Mouse (Mus musculus) neural tube, embryonic 11.5 days (tissue): ENCODE measurements around the gene Hpd. TPM values are rescaled to one million over a fixed set of nuclear protein-coding genes. Genes with fewer than 3 reads are reported as not detected.

Source experiments
- ATAC-seq: fragments of 200-750 bp; cut with Nextera tagmentation; 2 replicates; pipeline ENCODE4 v1.8.0; 2017; ENCODE audit warnings: moderate number of reproducible peaks, mild to moderate bottlenecking, moderate TSS enrichment, moderate library complexity; ENCODE audit not compliant: insufficient read depth, low FRiP score, low TSS enrichment
- DNase-seq: peaks from one replicate; pipeline ENCODE4 v3.0.0-alpha.2; 2015; ENCODE audit warnings: low spot score
- H3K27ac ChIP-seq: fragments of 300-500 bp; sonication (generic); 2 replicates; pipeline ENCODE4 v1.5.1; 2014; ENCODE audit warnings: low read depth, mild to moderate bottlenecking, low read length
- H3K27me3 ChIP-seq: fragments of 300-500 bp; sonication (generic); 2 replicates; pipeline ENCODE4 v1.6.1; 2014; ENCODE audit warnings: mild to moderate bottlenecking, low read length, mixed read lengths; ENCODE audit not compliant: control insufficient read depth, insufficient read depth
- H3K36me3 ChIP-seq: fragments of 300-500 bp; sonication (generic); 2 replicates; pipeline ENCODE4 v1.6.1; 2014; ENCODE audit warnings: mild to moderate bottlenecking, low read length, moderate library complexity, mixed read lengths; ENCODE audit not compliant: control insufficient read depth, insufficient read depth
- H3K4me1 ChIP-seq: fragments of 300-500 bp; sonication (generic); 2 replicates; pipeline ENCODE4 v1.6.1; 2014; ENCODE audit warnings: low read length, mixed read lengths; ENCODE audit not compliant: control insufficient read depth, insufficient read depth
- H3K4me2 ChIP-seq: fragments of 300-500 bp; sonication (generic); 2 replicates; pipeline ENCODE4 v1.6.1; 2014; ENCODE audit warnings: low read depth, mild to moderate bottlenecking, moderate library complexity
- H3K4me3 ChIP-seq: fragments of 300-500 bp; sonication (generic); 2 replicates; pipeline ENCODE4 v1.5.1; 2014; ENCODE audit warnings: low read depth, low read length
- H3K9ac ChIP-seq: fragments of 300-500 bp; sonication (generic); 2 replicates; pipeline ENCODE4 v1.6.1; 2014; ENCODE audit warnings: mild to moderate bottlenecking, low read length
- H3K9me3 ChIP-seq: fragments of 300-500 bp; sonication (generic); 2 replicates; pipeline ENCODE4 v1.6.1; 2016; ENCODE audit warnings: low read length; ENCODE audit not compliant: control insufficient read depth
- WGBS: fragments of 180-500 bp; shearing (Covaris S2); extraction: QIAGEN DNeasy Blood & Tissue Kit; methylation state at CpG from one replicate; pipeline ENCODE4 v1.1.7; 2014; 5-methylcytosine and 5-hydroxymethylcytosine counted together
- polyA plus RNA-seq: library from polyadenylated mRNA; unstranded; fragments of >200 nt; fragmentation: Nextera tagmentation; extraction: Ambion mirVana; gene quantifications from 2 replicates; pipeline ENCODE4 v1.2.1, GENCODE M21; 2014

Hpd gene
- polyA plus RNA-seq, 1 experiment from 2014 or later, result not detected

GRCm38 (mm10) chr5:123194856-123195255 is 12.3 kb upstream of the Hpd start:
- no peaks in the 10 kb centered on the region for H3K9me3 ChIP-seq
- H3K27me3 ChIP-seq, result no peaks in the 10 kb centered on the region
- H3K36me3 ChIP-seq, result no peaks in the 10 kb centered on the region
- DNase-seq (no peak), ATAC-seq (no peak)
- no peak overlapping the region for H3K9ac ChIP-seq
- no peak overlapping the region for H3K4me3 ChIP-seq
- H3K4me2 ChIP-seq, result no peak overlapping the region
- H3K27ac ChIP-seq, result no peak overlapping the region
- no peaks in the 10 kb centered on the region for H3K4me1 ChIP-seq
- WGBS, result 90% methylated on average over 6 of the region's 6 CpGs

GRCm38 (mm10) chr5:123193436-123193835 is 10.9 kb upstream of the Hpd start:
- Histone ChIP-seq H3K4me2 (no peak overlapping the region), H3K4me3 (no peak overlapping the region), H3K9ac (no peak overlapping the region), H3K4me1 (no peaks in the 10 kb centered on the region), H3K9me3 (no peaks in the 10 kb centered on the region), H3K27me3 (no peaks in the 10 kb centered on the region), H3K27ac (no peak overlapping the region), H3K36me3 (no peaks in the 10 kb centered on the region)
- 83% methylated on average over 5 of the region's 5 CpGs for WGBS
- DNase-seq, result no peak
- no peak for ATAC-seq

- whole genome bisulfite sequencing, result 52% methylated on average over 9 of the region's 9 CpGs
- ATAC-seq, result no peak
Measured at GRCm38 (mm10) chr5:123192606-123193150, 10.2 kb upstream of the Hpd start.

GRCm38 (mm10) chr5:123191427-123191826 is 8.9 kb upstream of the Hpd start:
- H3K4me1 ChIP-seq, result no peaks in the 10 kb centered on the region
- ATAC-seq, result no peak
- H3K4me3 ChIP-seq, result no peak overlapping the region
- no peak overlapping the region for H3K4me2 ChIP-seq
- WGBS, result 86% methylated on average over 6 of the region's 6 CpGs
- no peak overlapping the region for H3K27ac ChIP-seq
- DNase-seq, result no peak
- H3K36me3 ChIP-seq, result no peaks in the 10 kb centered on the region
- no peak overlapping the region for H3K9ac ChIP-seq
- H3K27me3 ChIP-seq, result no peaks in the 10 kb centered on the region
- H3K9me3 ChIP-seq, result no peaks in the 10 kb centered on the region

More at GRCm38 (mm10) chr5:123192606-123193150, 10.2 kb upstream of the Hpd start:
- no peaks in the 10 kb centered on the region for H3K27me3 ChIP-seq
- H3K4me2 ChIP-seq, result no peak overlapping the region
- no peaks in the 10 kb centered on the region for H3K4me1 ChIP-seq
- no peaks in the 10 kb centered on the region for H3K36me3 ChIP-seq
- no peak overlapping the region for H3K9ac ChIP-seq
- H3K4me3 ChIP-seq, result no peak overlapping the region
- no peak overlapping the region for H3K27ac ChIP-seq
- no peak for DNase-seq
- no peaks in the 10 kb centered on the region for H3K9me3 ChIP-seq

GRCm38 (mm10) chr5:123190912-123191311 is 8.4 kb upstream of the Hpd start:
- ATAC-seq, result no peak
- 75% methylated on average over 3 of the region's 3 CpGs for WGBS
- no peak for DNase-seq

GRCm38 (mm10) chr5:123187306-123187705 is 4.8 kb upstream of the Hpd start:
- H3K9ac ChIP-seq, result no peak overlapping the region
- ATAC-seq, result no peak
- 93% methylated on average over 3 of the region's 3 CpGs for WGBS
- H3K4me2 ChIP-seq, result no peak overlapping the region
- no peak for DNase-seq
- H3K27ac ChIP-seq, result no peak overlapping the region
- H3K27me3 ChIP-seq, result no peaks in the 10 kb centered on the region
- no peak overlapping the region for H3K4me3 ChIP-seq
- no peaks in the 10 kb centered on the region for H3K9me3 ChIP-seq
- H3K36me3 ChIP-seq, result no peaks in the 10 kb centered on the region
- no peaks in the 10 kb centered on the region for H3K4me1 ChIP-seq

More at GRCm38 (mm10) chr5:123190912-123191311, 8.4 kb upstream of the Hpd start:
- Histone ChIP-seq H3K27ac (no peak overlapping the region), H3K4me2 (no peak overlapping the region), H3K36me3 (no peaks in the 10 kb centered on the region), H3K27me3 (no peaks in the 10 kb centered on the region), H3K4me1 (no peaks in the 10 kb centered on the region), H3K9ac (no peak overlapping the region), H3K4me3 (no peak overlapping the region), H3K9me3 (no peaks in the 10 kb centered on the region)

- Histone ChIP-seq H3K4me3 (no peak overlapping the region), H3K4me2 (no peak overlapping the region), H3K27me3 (no peaks in the 10 kb centered on the region), H3K9me3 (no peaks in the 10 kb centered on the region), H3K9ac (no peak overlapping the region), H3K27ac (no peak overlapping the region), H3K36me3 (no peaks in the 10 kb centered on the region), H3K4me1 (no peaks in the 10 kb centered on the region)
- ATAC-seq (no peak), DNase-seq (no peak)
- 89% methylated on average over 6 of the region's 6 CpGs for WGBS
Measured at GRCm38 (mm10) chr5:123185966-123186365, 3.4 kb upstream of the Hpd start.

GRCm38 (mm10) chr5:123181536-123181935 is 991 bp downstream of the Hpd start:
- H3K9me3 ChIP-seq, result no peaks in the 10 kb centered on the region
- ATAC-seq, result no peak
- H3K9ac ChIP-seq, result no peak overlapping the region
- no peak overlapping the region for H3K4me3 ChIP-seq
- no peaks in the 10 kb centered on the region for H3K4me1 ChIP-seq
- no peaks in the 10 kb centered on the region for H3K27me3 ChIP-seq
- no peaks in the 10 kb centered on the region for H3K36me3 ChIP-seq
- no peak overlapping the region for H3K4me2 ChIP-seq
- DNase-seq, result no peak
- no peak overlapping the region for H3K27ac ChIP-seq
- 77% methylated on average over 6 of the region's 6 CpGs for WGBS

- Histone ChIP-seq H3K27ac (no peak overlapping the region), H3K4me3 (no peak overlapping the region), H3K4me2 (no peak overlapping the region), H3K4me1 (no peaks in the 10 kb centered on the region), H3K36me3 (no peaks in the 10 kb centered on the region), H3K9ac (no peak overlapping the region), H3K27me3 (no peaks in the 10 kb centered on the region), H3K9me3 (no peaks in the 10 kb centered on the region)
- WGBS, result 90% methylated on average over 15 of the region's 15 CpGs
- DNase-seq (no peak), ATAC-seq (no peak)
Measured at GRCm38 (mm10) chr5:123180390-123180789, 2.1 kb downstream of the Hpd start.
